Mouse (Mus musculus) layer of hippocampus, adult 11-12 months (tissue): ENCODE data around the gene Jmjd1c.
A peak's percentile ranks its signal among the peaks of the same experiment; 100 is the strongest.

Source experiments
- DNase-seq: peaks from one replicate; pipeline ENCODE4 v3.0.0; 2022; ENCODE audit warnings: low spot score

The Jmjd1c gene

DNA sequence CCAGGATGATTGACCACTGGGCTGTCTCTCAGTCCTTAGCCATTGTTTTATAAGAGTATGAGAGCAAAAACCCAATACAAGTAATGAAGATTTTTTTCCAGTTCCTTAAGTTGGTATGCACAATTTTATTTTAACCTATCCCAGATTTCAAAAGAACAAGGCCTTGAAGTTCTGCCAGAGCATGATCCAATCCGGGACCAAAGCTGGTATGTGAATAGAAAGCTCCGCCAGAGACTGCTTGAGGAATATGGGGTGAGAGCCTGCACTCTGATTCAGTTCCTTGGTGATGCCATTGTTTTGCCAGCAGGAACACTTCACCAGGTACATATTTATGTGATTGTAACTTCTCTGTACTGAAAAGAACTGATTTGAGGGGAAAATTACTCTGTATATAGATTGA, 153.6 kb downstream of the Jmjd1c start:
- DNase-seq: no peak

DNA sequence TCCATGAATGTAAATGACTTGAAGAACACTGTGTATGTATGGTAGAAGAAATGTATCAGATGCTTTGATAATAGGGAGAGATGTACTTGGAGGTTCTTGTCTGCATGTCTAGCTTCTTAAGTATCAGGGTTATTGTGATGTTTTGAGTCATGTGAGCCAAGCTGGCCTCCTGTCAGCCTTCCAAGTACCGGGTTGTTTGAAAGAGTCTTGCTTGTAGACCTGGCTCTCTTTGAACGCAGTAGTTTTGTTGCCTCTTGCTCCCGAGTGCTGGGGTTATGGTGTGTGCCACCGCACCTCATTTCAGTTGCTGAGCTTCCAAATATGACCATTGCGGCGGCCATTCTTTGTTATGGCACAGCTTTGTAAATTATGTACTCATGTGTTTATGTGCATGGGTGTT, 154.9 kb downstream of the Jmjd1c start:
- DNase-seq: no peak

DNA sequence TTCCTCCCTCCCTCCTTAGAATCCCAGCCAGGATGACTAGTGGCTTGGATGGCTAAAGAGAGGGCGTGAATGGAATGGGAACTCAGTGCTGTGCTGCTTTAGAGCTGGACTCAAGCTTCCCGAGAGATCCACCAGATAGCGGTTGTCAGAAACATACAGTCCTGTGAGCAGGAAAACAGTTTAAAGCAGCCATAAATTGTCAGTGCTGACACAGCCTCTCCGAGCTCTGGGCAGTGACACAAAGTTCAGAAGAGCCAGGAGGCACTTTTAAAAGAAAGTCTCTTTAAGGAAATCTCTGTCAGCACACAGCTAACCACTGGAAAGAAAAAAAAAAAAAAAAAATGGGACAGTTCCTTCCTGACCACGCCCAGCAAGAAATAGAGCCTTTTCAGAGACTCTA, 156.4 kb downstream of the Jmjd1c start:
- DNase-seq: no peak

DNA sequence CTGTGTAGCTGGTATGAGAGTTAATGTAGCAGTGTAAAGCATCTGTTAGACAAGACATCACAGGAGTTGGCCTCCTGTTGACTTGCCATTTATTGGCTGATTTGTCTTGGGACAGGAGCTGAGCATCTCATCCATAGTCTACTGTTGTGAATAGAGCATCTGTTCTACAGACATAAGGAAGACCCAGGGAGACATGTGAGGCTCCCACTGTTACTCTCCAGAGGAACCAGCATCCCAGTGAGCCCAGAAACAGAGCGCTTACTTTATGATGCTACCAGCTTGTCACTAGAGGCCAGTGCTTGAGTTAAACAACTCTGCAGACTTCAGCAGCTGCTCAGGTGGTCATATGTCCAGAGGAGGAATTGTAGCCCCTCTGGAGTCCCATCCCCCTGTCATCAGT, 157.2 kb downstream of the Jmjd1c start:
- DNase-seq: no peak

DNA sequence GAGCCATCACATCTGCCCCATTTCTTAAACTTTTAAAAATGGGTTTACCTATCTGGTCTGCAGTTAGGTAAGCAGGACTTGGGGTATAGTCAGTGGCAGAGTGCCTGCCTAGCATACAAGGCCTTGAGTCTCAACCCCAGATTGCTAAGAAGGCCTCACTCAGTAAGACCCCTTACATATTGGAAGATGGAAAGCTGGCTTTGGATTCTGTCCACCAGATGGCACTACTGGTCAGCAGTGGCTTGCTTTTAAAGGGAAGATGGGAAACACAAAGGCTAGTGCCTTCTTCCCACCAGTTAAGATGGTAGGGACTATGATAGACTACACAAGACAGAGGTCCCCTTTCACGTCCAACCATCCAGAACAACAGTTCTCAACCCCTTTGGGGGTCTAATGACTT, 168.9 kb downstream of the Jmjd1c start:
- peak; percentile 68 for DNase-seq

DNA sequence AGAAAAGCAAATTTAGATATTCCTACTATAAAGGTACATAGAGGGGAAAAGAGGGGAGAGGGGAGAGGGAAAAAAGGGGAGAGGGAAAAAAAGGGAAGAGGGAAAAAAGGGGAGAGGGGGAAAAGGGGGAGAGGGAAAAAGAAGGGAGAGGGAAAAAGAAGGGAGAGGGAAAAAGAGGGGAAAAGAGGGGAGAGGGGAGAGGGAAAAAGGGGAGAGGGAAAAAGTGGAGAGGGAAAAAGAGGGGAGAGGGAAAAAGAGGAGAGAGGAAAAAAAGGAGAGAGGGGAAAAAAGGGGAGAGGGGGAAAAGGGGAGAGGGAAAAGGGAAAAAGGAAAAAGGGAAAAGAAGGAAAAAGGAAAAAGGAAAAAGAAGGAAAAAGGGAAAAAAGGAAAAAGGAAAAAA, 180.0 kb downstream of the Jmjd1c start:
- no peak for DNase-seq

DNA sequence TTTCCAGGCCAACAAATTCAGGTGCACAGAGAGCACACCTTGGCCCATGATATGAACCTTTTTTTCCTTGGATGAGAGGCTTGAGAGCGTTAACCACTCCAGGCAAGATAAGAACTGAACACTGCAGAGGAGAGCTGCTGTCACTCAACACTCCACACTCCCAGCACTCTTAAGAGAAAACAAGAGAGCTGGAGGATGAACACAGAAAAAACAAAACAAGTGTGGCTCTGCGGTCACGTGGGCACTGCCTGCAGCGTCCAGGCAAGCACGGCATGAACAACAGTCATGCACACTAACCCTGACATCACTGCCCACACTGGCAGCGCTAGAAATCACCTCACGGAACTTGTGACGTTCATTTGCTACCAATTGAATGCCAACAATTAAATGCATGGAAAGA, 185.9 kb downstream of the Jmjd1c start:
- DNase-seq: no peak

DNA sequence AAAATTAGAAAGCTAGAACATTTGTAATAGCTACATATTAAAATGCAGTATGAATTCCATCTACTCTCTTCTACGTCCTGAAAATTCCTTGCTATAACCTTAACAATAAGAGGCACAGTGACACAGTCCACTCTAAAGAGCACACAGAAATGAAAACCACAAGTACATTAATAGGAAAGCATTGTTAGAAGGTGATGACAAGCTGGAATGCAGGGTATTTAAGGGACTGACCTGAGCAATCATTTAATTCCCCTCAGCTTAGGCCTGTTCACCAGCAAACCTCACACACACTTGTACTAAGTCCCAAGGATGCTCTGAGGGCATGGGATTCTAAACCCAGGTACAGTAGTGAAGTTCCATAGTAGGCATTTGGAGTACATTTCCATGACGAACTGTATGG, 186.6 kb downstream of the Jmjd1c start:
- DNase-seq: no peak

DNA sequence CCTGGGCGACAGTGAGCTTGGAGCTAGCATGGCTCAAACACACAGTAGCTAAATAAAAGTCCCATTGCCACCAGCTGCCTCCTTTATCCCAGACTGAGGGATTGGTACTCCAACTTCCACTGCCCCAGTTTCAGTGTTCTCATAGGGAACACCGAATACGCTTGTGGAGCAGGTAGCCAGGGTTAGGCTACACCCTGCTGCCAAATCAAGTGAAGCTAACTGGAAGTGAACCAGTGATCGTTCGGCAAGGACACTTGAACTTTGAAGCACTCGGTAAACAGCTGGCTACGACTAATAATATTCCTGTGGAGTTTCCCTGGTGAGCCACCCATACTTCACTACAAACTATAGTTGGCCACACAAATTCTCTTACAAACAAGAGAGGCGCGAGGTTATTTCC, 187.6 kb downstream of the Jmjd1c start:
- no peak for DNase-seq

DNA sequence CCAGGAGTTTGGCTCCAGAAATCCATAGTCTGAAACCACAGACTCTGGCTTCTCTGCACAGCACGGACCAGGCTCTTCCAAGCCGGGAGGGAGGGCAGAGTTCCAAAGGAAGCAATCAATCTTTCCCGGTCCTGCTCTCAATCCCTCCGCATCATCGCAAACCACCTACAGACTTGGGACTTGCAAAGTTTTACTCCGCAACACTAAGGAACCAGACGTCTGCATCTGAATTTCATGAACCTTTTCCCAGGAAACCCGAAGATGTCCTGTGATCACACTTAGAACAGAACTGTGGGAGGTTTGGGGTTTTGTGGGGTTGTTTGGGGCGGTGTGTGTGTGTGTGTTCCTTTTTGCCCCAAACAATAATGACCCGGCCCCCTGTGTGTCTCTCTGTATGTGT, 188.4 kb downstream of the Jmjd1c start:
- no peak for DNase-seq

DNA sequence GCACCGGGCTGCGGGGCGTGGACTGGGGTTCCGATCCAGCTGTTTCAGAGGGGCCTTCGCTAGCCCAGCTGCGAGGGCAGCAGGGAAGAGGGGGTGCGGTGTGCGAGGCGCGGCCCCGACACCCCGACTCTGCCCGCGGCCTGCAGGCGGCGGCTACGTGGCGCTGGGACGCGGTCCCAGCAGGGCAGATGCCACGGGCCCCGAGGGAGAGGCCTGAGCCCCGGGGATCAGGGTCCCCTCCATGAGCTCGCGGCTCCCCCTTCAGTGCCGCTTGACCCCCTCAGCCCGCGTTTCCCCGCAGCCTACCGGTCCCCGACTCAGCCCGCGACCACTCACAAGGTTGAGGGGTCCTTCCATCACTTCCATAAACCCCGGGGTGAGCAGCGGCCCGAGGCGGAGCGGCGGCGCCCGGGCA, 188.8 kb downstream of the Jmjd1c start:
- no peak for DNase-seq

DNA sequence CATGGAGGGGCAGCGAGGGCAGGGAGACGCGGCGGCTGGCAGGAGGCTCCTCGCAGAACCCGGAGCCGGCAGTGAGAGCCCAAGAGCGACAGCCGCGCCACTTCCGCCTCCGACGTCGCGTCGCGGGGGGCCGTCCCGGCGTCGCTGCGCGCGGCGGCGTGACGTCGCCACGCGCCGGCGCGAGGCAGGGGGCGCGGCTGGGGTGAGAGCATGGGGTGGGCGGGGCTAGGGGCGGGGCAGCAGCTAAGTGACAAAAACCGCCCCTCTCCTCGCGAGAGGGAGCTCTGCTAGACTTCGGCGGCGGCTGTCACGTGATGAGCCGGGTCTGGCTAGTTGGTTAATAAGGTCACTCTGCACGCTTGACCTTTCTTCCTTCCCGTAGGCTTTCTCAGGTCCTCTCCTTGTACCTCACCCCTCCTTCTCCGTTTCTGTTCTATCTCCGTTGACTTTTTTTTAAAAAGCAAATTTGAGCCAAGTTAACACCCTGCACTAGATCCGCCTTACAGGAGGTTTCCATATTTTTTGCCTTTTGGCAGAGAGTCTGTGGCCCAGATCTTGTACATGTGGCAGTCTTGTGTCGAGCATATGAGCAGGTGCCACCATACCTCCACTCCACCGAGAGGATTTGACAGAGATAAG, 189.4 kb downstream of the Jmjd1c start, which contains the start of gene Nrbf2:
TSS of gene Nrbf2 (minus strand) at position 130 of the 639 bp plus-strand sequence.
- DNase-seq: peak; percentile 85

DNA sequence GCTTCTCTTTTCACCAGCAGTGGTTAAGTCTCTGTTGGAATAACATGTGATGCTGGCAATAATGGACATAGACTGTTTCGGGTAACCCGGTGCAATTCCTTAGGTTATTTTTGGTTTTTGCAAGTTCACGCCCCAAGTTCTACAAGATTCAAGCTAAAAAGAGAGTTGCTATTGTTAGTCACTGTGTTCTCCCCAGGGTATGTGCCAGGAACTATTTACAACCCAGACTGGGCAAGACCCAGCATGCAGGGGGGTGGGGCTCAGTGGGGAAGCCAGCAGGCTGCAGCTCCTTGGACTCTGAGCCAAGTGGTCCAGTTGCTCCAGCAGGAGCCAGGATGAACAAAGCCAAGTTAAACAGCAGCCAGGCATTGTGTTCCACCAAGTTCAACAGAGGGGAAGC, 192.0 kb downstream of the Jmjd1c start:
- DNase-seq: peak; percentile 80

DNA sequence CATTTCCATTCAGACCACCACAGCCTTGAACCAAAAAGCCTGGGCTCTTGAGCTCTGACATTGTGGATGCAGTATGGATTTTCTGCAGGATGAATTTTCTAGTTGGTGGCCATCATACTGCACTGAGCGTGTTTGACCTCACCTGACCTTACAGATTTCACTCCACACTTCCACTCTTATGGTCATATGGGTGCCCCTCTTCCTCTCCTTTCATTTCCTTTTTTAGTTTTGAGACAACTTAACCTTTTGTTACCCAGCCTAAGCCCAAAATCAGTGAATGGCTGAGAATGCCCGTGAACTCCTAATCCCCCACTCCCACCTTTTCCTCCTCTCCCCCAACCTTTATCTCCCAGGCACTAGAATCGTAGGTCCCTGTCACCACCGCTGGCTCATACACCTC, 194.7 kb downstream of the Jmjd1c start:
- no peak for DNase-seq

DNA sequence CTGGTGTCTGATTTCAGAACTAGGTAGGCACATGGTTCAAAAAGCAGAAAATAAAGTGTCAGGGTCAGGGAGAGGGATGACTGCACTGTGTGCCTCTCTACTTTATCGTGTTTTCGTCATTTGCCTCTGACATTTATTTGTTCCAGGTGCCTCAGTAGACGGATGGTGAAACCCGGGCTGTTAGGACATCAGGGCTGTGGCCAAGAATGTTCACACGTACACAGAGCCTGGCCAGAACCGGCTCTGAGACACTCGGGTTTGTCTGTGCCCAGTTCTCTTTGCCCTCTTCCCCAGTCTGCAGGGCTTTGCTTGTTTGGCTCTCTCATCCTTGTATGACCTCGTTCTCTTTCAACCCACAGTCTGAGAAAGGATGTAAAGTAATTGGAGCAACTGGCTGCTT, 195.2 kb downstream of the Jmjd1c start:
- DNase-seq: no peak

DNA sequence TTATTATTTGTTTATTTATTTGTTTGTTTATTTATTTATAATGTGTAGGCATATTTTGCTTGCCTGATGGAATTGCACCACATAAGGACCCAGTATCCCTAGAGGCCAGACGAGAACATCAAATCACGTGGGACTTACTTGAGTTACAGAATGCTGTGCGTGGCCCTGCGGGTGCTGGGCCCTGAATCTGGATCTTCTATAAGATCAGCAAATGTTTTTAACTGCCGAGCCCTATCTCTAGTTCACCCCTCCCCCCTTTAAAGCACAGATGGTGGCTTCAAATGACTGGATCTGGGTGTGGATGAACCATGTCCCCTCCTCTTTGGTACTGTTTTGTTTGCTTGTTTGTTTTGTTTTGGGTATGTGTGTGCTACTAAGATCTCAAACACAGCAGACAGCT, 199.4 kb downstream of the Jmjd1c start:
- no peak for DNase-seq

DNA sequence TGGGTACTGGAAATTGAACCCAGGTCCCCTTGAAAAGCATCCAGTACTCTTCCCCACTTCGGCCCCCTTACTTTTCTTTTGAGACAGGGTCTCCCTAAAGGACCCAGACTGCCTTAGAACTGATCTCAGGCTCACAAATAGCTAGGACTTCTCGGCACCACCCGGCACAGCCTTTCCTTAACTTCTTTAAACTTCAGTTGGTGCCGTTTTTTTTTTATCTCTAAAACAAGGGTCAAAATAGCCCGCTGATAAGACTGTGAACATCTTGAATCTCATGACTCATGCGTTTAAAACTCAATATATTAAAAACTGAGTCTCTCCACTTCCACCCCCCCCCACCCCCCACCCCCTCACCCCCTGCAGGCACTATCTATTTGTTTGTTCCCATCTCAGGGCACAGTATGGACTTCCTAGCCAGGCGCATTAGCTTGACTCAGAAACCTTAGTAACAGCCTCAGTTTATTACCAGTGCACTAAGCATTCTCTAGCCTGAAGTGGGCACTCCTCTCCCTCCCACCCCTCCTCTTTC, 200.1 kb downstream of the Jmjd1c start:
- DNase-seq: no peak

DNA sequence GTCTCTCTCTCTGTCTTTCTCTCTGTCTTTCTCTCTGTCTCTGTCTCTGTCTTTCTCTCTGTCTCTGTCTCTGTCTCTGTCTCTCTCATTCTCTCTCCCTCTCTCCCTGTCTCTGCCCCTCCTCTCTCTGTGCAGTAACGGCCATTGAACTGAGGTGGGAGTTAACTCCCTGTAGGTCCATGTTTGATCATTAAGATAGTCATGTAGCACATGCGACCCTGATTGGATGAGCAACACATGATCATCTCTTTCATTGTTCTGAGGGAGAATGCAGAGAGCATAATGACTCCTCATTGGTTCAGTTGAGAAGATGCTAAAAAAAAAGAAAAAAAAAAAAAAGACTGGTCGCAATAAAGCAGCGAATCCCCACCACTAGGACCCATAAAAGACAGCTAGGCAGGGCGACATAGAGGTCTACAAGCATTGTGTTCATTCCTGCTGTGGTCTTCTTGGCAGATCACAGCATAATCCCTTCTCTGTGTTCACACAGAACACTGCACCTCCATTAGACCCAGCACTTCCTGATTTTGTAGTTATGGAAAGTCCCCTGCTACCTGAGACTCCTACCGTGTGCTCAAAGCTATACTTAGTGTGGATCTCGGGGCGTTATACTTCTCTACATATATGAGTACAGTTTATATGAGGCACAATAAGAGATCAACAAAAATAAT, 200.7 kb downstream of the Jmjd1c start:
- no peak for DNase-seq

DNA sequence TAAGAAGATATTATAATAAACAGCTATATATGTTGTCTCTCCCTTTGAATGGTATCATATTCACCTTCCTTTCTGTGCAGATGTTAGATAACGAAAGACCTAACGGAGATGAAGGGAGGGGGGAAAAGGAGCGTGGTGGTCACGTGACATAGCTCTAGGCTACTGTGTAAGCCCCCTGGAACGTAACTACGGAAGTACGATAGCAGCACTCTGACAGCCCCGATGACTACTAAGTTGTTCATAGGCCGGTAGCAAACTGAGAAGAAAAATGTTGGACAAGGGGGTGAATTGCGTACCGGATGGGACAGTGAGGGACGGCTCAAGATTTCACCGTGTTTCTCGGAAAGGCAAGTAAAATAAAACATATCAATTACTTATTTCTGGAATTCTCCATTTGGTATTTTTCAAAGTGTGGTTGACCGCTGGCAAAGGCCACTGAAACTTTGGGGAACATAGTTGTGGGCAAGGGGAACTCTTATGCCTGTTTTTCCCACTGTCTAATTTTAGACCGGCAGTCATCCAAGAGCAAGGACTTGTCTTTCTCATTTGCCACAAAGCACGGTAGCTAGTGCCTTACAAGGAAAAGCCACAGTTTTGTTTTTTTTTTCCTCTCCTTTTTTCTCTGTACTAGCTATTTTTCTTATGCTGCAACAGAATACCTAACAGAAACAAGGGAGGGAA, 201.4 kb downstream of the Jmjd1c start:
- DNase-seq: no peak

DNA sequence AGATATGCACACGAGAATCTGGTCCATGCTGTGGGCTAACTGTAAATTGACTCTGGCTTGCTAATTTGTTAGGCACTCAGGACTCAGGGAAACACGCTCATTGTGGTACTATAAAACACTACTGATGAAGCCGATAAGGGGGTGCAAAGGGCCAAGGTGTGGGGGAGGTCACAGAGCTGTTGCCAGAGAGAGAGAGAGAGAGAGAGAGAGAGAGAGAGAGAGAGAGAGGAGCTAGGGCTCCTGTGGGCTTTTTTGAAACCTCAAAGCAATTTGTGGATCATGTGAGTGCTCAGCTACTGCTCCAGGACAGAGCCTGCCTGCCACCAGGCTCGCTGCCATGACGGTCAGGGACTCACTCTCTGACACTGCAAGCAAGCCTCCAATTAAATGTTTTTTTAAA, 202.9 kb downstream of the Jmjd1c start:
- DNase-seq: no peak

DNA sequence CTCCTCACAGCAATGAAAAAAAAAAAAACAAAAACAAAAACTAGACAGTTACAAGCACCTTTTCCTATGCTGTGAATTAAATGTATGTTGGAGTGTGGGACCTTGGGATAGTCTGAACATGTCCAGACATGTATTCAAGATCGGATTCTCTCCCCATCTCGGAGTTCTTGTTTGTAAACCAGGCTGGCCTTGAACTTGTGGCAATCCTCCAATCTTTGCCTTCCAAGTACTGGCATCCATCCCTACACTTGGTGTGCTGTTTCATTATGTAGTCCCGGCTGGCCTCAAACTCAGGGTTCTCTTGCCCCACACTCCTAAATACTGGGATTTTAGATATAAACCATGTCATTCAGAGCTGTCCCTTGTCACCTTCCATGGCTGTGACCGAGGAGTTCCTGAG, 203.4 kb downstream of the Jmjd1c start:
- no peak for DNase-seq

DNA sequence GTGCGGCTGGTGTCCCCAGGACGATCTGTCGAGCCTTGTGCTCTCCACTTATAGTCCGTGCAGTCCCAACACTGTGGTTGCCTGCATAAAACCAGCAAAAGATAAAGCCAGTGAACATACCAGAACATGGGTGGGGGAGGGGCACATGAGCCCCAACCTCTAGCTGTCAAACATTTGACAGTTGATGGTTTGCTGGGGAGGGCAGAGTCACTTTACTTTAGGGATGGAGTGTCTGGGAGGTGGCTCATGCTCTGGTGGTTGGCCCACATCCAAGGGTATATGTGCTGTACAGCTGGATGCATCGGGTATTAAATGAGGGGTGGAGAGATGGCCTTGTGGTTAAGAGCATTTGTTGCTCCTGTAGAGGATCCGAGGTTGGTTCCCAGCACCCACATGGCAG, 205.1 kb downstream of the Jmjd1c start:
- no peak for DNase-seq

DNA sequence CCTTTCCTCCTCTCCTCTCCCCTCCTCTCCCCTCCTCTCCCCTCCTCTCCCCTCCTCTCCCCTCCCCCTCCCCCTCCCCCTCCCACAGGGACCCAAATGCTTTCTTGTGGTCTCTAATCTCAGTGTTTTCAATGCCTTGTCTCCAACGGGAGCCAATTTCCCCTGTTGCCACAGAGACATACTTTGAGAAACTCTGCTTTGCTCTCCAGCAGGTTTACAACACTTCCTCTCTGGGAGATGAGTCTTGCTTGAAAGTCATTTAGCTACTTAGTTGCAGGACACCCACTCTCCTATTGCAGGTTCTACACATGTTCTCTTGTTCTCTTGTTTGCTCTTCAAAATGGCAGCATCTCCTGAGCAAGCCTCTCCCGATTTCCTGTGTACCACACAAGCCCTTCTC, 206.4 kb downstream of the Jmjd1c start:
- DNase-seq: no peak
